Mouse (Mus musculus): Measurements from ENCODE around the gene Ccnl1. TPM values are rescaled to one million over a fixed set of nuclear protein-coding genes. Genes with fewer than 3 reads are reported as not detected.

Ccnl1 gene
- polyA plus RNA-seq, 1 experiment from 2014 or later = 109 TPM

DNA sequence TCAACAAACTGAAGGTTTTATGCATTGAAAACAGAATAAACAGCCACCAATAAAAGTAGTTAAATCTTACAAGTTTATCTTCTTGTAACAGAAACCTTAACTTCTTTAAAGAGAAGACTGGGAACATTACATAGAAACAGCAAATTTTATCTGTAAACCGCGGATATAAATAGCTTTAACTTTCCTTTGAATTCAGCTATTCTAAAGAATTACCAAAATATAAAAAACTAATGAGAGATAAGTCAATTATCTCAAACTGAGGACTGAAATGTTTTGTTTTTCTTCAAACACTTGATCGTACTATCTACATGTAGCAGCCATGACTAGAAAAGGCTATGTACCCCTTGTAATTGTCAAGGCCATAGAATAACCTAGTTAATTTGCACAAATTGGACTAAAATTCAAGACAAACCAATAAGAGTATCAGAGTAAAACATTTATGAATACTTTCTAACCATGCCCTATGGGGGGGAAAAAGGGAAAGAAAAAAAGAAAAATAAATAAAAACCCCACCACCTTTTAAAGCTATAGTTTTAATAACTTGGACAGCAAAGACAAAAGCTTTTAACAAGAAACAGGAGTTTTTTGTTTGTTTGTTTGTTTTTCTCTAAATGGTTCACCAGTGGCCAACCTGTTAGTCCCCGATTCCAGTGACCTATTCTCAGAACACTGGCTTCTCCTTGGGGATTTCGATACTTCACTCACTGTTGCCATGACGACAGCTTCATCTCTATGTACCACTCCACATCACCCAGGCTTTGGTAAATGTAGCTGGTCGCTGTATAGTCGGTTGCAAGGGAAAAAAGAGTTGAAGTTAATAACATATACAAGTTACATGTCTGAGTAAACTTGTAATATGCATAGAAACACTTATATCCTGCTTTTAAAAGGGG lies 3.3 kb downstream of the Ccnl1 start:
- Histone ChIP-seq H3K4me3 (replicated peaks) (no peak overlapping the region), H3K27me3 (replicated peaks) (no peaks in the 10 kb centered on the region), H3K9ac (no peak overlapping the region), H3K27ac (no peak overlapping the region), H3K9me3 (no peaks in the 10 kb centered on the region), H3K4me2 (peak overlapping the region; percentile 27; the same call in 1 of the 2 replicates), H3K36me3 (peaks cover 11% of the 10 kb centered on the region), H3K4me1 (peaks cover 14% of the 10 kb centered on the region)
- WGBS = 60% methylated on average over 8 of the region's 8 CpGs
- ATAC-seq (ENCODE audit: insufficient read depth, low FRiP score, low read depth) = no peak

DNA sequence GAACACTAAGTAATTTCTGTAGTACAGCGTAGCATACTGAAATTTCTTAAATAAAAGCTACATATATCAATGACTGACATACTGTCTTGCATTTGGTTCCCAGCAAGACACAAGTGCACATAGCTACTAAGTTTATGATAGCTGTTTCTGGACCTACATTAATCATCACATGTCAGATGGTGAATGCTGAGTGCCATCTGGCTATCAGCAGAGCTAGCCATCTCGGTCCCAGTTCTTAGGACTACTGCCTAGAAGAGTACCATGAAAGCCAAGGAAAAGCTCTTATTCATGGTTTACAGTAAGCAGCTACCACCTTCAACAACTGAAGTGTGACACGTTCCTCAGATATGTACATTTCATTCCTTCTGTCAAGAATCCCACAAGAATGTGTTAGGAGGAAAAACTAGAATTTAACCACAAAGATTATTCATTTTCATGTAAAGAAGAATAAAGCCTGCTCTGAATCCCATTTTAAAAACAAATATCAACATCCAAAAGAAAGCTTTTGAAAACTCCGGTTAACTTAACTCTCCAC lies 7.2 kb downstream of the Ccnl1 start:
- ATAC-seq (ENCODE audit: insufficient read depth, low FRiP score, low read depth) = no peak
- Histone ChIP-seq H3K27ac (no peak overlapping the region), H3K9me3 (no peaks in the 10 kb centered on the region), H3K4me3 (replicated peaks) (no peak overlapping the region), H3K4me2 (no peak overlapping the region), H3K36me3 (peaks cover 29% of the 10 kb centered on the region), H3K4me1 (peaks cover 6% of the 10 kb centered on the region), H3K9ac (no peak overlapping the region), H3K27me3 (replicated peaks) (no peaks in the 10 kb centered on the region)
- WGBS = 90% methylated on average over 4 of the region's 4 CpGs

DNA sequence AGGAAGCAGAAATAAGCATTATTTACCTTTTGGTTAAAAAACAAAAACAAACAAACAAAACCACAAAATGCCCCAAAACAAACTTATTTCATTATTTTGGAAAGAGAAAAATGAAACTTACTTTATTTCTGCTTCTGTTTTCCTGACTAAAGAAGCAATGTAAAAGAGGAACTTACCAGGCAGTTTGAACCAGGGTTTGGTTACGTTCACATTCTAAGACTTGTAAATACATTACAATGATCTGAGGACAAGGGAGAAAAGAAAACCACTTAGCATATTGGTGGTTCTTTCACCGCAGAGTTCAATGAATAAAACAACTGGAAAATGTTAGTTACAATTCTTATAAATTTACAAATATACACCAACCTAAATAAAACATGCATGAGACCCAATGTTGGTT lies 7.7 kb downstream of the Ccnl1 start:
- no peak for ATAC-seq (ENCODE audit: insufficient read depth, low FRiP score, low read depth)
- peaks cover 6% of the 10 kb centered on the region; the same call in 1 of the 2 replicates for H3K4me1 ChIP-seq
- no peaks in the 10 kb centered on the region for H3K27me3 ChIP-seq (replicated peaks)
- no peak overlapping the region for H3K9ac ChIP-seq
- no peak overlapping the region for H3K4me2 ChIP-seq
- WGBS = 86% methylated on average over 2 of the region's 2 CpGs
- H3K36me3 ChIP-seq = peaks cover 31% of the 10 kb centered on the region
- no peak overlapping the region for H3K4me3 ChIP-seq (replicated peaks)
- H3K9me3 ChIP-seq = no peaks in the 10 kb centered on the region
- H3K27ac ChIP-seq = no peak overlapping the region

DNA sequence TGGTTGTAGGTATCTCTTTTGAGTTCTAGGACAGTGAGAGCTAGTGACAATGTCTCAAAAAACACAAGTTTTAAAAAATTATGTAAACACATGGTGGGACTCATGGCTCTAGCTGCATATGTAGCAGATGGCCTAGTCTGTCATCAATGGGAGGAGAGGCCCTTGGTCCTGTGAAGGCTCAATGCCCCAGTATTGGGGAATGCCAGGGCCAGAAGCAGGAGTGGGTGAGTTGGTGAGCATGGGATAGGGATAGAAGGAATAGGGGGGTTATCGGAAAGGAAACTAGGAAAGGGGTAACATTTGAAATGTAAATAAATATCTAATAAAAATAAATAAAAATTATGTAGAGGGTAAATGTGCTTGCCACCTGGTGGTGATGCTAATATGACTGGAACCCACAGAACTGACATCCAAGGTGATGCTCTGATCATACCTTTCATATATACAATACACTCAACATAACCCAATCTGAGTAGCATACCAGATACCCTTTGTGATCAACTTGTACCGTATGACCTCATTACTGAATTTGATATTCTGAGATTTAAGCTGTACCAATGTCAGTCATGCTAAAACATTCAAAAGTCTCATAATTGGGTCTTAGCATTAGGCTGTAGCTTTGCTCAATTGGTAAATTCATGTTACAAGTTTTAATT lies 12.6 kb downstream of the Ccnl1 start:
- Histone ChIP-seq H3K36me3 (peaks cover 41% of the 10 kb centered on the region), H3K27me3 (replicated peaks) (no peaks in the 10 kb centered on the region), H3K9ac (no peak overlapping the region), H3K4me1 (no peaks in the 10 kb centered on the region), H3K27ac (no peak overlapping the region), H3K4me2 (no peak overlapping the region), H3K4me3 (replicated peaks) (no peak overlapping the region), H3K9me3 (no peaks in the 10 kb centered on the region)
- ATAC-seq (ENCODE audit: insufficient read depth, low FRiP score, low read depth) = peak; percentile 27; the same call in 1 of the 2 replicates
- 95% methylated on average over 2 of the region's 2 CpGs for WGBS

DNA sequence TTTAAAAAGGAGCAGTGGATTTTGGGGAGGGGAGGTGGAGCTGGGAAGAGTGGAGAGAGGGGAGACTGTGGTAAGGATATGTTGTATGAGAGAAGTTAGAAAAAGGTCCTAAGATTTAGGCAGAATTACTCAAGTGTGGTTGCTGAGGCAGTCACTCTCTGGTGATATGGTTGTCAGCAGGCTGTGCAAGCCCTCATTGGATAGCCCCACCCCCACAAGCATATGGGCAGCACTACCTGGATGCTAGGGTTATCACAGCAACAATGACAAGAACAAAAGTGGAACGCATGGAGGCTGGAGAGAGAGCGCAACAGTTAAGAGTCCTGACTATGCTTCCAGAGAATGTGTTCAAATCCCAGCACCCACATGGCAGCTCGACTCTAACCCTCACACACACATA lies 13.3 kb downstream of the Ccnl1 start:
- no peak for ATAC-seq (ENCODE audit: insufficient read depth, low FRiP score, low read depth)
- no peaks in the 10 kb centered on the region for H3K27me3 ChIP-seq (replicated peaks)
- 80% methylated on average over 3 of the region's 3 CpGs for WGBS
- H3K4me1 ChIP-seq = no peaks in the 10 kb centered on the region
- peaks cover 41% of the 10 kb centered on the region for H3K36me3 ChIP-seq
- no peak overlapping the region for H3K9ac ChIP-seq
- H3K27ac ChIP-seq = no peak overlapping the region
- no peak overlapping the region for H3K4me2 ChIP-seq
- H3K9me3 ChIP-seq = no peaks in the 10 kb centered on the region
- H3K4me3 ChIP-seq (replicated peaks) = no peak overlapping the region

DNA sequence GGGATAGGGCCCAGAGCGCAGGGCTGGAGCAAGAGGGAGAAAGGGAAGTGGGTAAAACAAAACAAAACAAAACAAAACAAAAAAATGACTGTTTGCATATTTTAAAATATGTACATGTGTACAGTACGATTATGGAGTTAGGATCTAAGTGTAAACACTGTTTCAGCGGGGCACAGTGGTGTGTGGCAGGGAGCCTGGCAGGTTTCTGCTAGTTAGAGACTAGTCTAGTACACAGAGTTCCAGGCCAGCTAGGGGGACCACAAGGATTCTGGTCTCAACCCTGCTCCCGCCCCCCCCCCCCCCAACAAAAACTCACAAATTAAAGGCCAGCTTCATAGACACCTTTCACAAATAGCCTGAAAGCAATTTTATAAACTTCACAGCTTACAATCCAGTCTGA lies 14.6 kb downstream of the Ccnl1 start:
- Histone ChIP-seq H3K9me3 (no peaks in the 10 kb centered on the region), H3K4me1 (no peaks in the 10 kb centered on the region), H3K4me2 (no peak overlapping the region), H3K9ac (no peak overlapping the region), H3K4me3 (replicated peaks) (no peak overlapping the region), H3K36me3 (peaks cover 36% of the 10 kb centered on the region), H3K27ac (no peak overlapping the region), H3K27me3 (replicated peaks) (no peaks in the 10 kb centered on the region)
- WGBS = 79% methylated on average over 4 of the region's 4 CpGs
- no peak for ATAC-seq (ENCODE audit: insufficient read depth, low FRiP score, low read depth)

DNA sequence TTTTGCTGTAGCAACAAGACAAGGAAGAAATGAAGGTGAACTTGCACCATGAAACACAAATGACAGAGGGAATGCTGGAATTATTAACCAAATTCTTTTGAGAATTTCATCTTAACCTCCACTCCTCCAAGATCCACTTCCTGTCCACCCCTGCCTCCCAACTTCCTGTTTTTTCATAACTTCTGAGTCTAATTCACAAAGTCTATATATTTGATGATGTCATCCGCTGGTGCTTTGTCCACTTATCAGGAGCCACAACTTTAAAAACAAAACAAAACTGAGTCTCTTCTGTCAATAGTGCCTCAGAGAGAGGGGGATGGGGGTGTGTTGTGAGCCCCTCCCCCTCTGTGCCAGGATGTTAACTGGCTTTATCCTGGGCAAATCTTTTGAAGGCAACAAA lies 17.0 kb downstream of the Ccnl1 start:
- ATAC-seq (ENCODE audit: insufficient read depth, low FRiP score, low read depth) = no peak
- Histone ChIP-seq H3K36me3 (peaks cover 16% of the 10 kb centered on the region), H3K4me3 (replicated peaks) (no peak overlapping the region), H3K9ac (no peak overlapping the region), H3K27ac (no peak overlapping the region), H3K9me3 (no peaks in the 10 kb centered on the region), H3K4me2 (no peak overlapping the region), H3K4me1 (no peaks in the 10 kb centered on the region), H3K27me3 (replicated peaks) (no peaks in the 10 kb centered on the region)
- 88% methylated on average over 1 of the region's 1 CpGs for WGBS

DNA sequence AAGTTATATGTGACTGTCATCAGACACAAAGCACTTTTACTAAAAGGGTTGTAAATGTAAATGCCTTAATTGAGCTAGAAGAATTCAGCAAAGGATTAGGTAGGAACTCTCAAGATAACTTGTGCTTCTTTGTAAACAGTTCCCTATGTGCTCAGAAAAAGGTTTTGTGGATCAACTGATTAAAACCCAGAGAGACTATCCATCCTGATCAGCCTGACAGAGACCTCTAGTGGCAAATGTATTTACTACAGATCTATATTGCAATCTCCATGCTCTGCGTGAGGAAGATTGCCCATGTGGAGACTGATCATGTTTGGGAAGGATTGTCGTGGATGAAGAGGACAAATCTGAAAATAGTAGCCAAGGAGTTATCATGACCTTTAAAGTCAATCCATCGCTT lies 19.8 kb downstream of the Ccnl1 start:
- WGBS = 20% methylated on average over 3 of the region's 3 CpGs
- Histone ChIP-seq H3K9me3 (no peaks in the 10 kb centered on the region), H3K36me3 (no peaks in the 10 kb centered on the region), H3K4me3 (replicated peaks) (no peak overlapping the region), H3K4me1 (no peaks in the 10 kb centered on the region), H3K4me2 (no peak overlapping the region), H3K27me3 (replicated peaks) (no peaks in the 10 kb centered on the region), H3K9ac (no peak overlapping the region), H3K27ac (no peak overlapping the region)
- ATAC-seq (ENCODE audit: insufficient read depth, low FRiP score, low read depth) = no peak

DNA sequence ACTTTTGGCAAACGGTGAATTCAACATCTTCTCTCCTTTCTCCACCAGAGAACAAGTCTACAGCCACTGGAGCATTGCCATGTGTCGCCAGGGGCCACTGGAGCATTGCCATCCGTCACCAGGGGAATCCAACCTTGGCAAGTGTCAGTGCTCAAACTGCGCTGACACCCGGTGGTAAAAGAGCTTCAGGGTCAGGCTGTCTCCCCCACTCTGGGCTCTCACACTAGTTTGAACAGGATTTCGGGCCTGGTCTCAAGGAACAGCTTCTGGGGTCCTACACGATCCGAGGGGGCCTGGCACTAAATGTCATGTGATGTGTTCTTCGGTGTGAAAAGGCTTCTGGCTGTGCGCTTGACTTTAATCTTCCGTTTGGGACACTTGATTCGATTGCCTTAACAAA lies 21.7 kb downstream of the Ccnl1 start:
- no peak overlapping the region for H3K9ac ChIP-seq
- no peaks in the 10 kb centered on the region for H3K9me3 ChIP-seq
- no peak overlapping the region for H3K4me3 ChIP-seq (replicated peaks)
- ATAC-seq (ENCODE audit: insufficient read depth, low FRiP score, low read depth) = no peak
- 70% methylated on average over 12 of the region's 12 CpGs for WGBS
- no peaks in the 10 kb centered on the region for H3K27me3 ChIP-seq (replicated peaks)
- H3K4me2 ChIP-seq = no peak overlapping the region
- H3K4me1 ChIP-seq = no peaks in the 10 kb centered on the region
- H3K36me3 ChIP-seq = no peaks in the 10 kb centered on the region
- no peak overlapping the region for H3K27ac ChIP-seq

DNA sequence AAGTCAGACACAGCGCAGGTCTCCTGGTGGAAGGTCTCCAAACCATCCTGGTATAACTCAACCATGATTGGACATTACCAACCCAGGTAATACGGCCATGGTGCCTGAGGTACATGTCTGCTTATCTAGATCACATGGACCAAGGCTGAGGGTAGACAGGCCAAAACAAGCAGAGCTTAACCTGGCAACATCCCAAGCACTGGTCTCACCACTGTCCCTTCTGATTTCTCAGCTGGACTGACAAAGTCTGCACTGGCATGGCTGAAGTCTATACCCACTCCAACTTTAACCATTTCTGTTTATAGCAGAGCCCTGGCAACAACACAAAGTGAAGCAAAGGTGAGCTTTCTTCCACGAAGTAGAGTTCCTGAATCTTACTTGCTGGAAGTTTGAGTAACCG lies 22.9 kb downstream of the Ccnl1 start:
- Histone ChIP-seq H3K27ac (no peak overlapping the region), H3K4me2 (no peak overlapping the region), H3K4me3 (replicated peaks) (no peak overlapping the region), H3K36me3 (no peaks in the 10 kb centered on the region), H3K27me3 (replicated peaks) (no peaks in the 10 kb centered on the region), H3K9me3 (no peaks in the 10 kb centered on the region), H3K9ac (no peak overlapping the region), H3K4me1 (peaks cover under 1% of the 10 kb centered on the region; the same call in 1 of the 2 replicates)
- WGBS = 80% methylated on average over 4 of the region's 4 CpGs
- no peak for ATAC-seq (ENCODE audit: insufficient read depth, low FRiP score, low read depth)

DNA sequence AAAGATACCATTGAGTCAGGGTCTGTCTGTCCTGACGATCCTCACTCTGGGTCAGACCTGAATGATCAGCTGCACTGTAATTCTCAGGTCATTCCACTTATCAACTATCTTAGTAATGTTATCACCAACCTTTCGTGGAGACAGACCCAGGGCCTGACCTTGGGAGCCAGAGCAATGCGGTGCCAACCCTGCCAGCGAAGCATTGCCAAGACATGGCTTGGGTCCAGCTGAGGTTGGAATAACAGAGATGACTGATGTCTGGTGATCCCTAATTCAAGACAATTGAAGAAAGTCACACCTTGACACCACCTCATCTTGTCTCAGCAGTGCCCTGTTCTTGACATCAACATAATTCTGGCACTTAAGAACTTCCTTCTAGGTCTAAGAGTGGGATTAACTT lies 24.3 kb downstream of the Ccnl1 start:
- Histone ChIP-seq H3K9me3 (no peaks in the 10 kb centered on the region), H3K27me3 (replicated peaks) (no peaks in the 10 kb centered on the region), H3K36me3 (no peaks in the 10 kb centered on the region), H3K4me1 (peaks cover 13% of the 10 kb centered on the region), H3K4me3 (replicated peaks) (no peak overlapping the region), H3K9ac (no peak overlapping the region), H3K27ac (no peak overlapping the region), H3K4me2 (no peak overlapping the region)
- no peak for ATAC-seq (ENCODE audit: insufficient read depth, low FRiP score, low read depth)
- 72% methylated on average over 4 of the region's 4 CpGs for WGBS

DNA sequence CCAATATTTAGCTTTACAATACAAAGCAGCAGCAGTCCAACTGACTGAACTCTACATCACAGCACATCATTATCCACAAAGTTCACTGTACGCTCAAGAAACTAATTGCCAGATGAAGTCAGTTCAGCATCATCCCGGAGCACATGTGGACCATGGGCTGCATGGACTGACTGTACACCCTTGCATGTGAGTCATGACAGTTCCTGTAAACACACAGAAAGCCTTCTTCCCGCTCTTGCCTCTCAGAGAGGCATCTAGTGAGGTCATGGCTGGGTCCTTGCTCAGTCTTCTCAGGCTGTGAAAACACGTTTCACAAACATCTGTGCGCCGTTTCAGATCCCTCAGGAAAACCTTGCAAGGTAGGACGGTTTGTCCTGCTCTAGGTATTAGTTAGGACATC lies 26.5 kb downstream of the Ccnl1 start:
- H3K27ac ChIP-seq = no peak overlapping the region
- WGBS = 68% methylated on average over 7 of the region's 7 CpGs
- H3K4me1 ChIP-seq = peaks cover 15% of the 10 kb centered on the region
- H3K4me3 ChIP-seq (replicated peaks) = no peak overlapping the region
- H3K9ac ChIP-seq = no peak overlapping the region
- H3K36me3 ChIP-seq = no peaks in the 10 kb centered on the region
- no peak for ATAC-seq (ENCODE audit: insufficient read depth, low FRiP score, low read depth)
- H3K4me2 ChIP-seq = no peak overlapping the region
- H3K9me3 ChIP-seq = no peaks in the 10 kb centered on the region
- no peaks in the 10 kb centered on the region for H3K27me3 ChIP-seq (replicated peaks)

Data from stomach, embryonic 15.5 days (tissue).